Mouse (Mus musculus): Measurements from ENCODE around the gene Add2. TPM values are rescaled to one million over a fixed set of nuclear protein-coding genes. Genes with fewer than 3 reads are reported as not detected.

Gene Add2
- polyA plus RNA-seq, 1 experiment from 2014 or later: 7.4 TPM

DNA sequence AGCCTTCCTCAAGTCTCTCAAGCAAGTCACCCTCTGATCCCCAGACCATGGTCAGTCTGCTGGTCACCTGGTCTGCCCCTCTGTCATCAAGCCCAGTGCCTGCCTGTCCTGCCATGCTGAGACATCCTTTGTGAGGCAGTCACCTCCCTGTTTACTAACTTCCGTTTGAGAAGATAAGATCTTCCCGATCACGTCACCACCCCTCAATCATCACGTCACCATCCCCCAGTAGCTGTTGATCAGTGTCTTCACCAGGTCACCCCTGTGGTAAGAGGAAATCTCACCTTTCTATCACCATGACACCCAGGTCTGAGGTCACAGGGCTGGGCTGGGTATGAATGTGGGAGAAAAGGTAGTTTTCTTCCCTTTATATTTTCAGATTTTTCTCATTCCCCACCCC lies 120.0 kb downstream of the Add2 start:
- ATAC-seq (replicated peaks; ENCODE audit: low FRiP score, low TSS enrichment, low read depth): no peak
- Histone ChIP-seq H3K27ac (ENCODE audit: low read depth) (no peak overlapping the region), H3K36me3 (ENCODE audit: control insufficient read depth, insufficient read depth, low read length) (no peaks in the 10 kb centered on the region), H3K9me3 (ENCODE audit: control insufficient read depth, low read length) (no peaks in the 10 kb centered on the region), H3K9ac (ENCODE audit: low read length) (no peak overlapping the region), H3K4me2 (ENCODE audit: low read length) (no peak overlapping the region), H3K4me3 (ENCODE audit: low read depth, low read length) (no peak overlapping the region), H3K27me3 (replicated peaks; ENCODE audit: control insufficient read depth, insufficient read depth, low read length) (no peaks in the 10 kb centered on the region), H3K4me1 (replicated peaks; ENCODE audit: control insufficient read depth, insufficient read depth, low read length) (no peaks in the 10 kb centered on the region)
- DNase-seq (ENCODE audit: low spot score): peak; percentile 28
- 39% methylated on average over 4 of the region's 4 CpGs for WGBS

- Histone ChIP-seq H3K9ac (ENCODE audit: low read length) (no peak overlapping the region), H3K4me1 (replicated peaks; ENCODE audit: control insufficient read depth, insufficient read depth, low read length) (no peaks in the 10 kb centered on the region), H3K36me3 (ENCODE audit: control insufficient read depth, insufficient read depth, low read length) (no peaks in the 10 kb centered on the region), H3K9me3 (ENCODE audit: control insufficient read depth, low read length) (no peaks in the 10 kb centered on the region), H3K4me3 (ENCODE audit: low read depth, low read length) (no peak overlapping the region), H3K27ac (ENCODE audit: low read depth) (no peak overlapping the region), H3K4me2 (ENCODE audit: low read length) (no peak overlapping the region), H3K27me3 (replicated peaks; ENCODE audit: control insufficient read depth, insufficient read depth, low read length) (no peaks in the 10 kb centered on the region)
- ATAC-seq (replicated peaks; ENCODE audit: low FRiP score, low TSS enrichment, low read depth) (no peak), DNase-seq (ENCODE audit: low spot score) (peak; percentile 35)
- 37% methylated on average over 4 of the region's 4 CpGs for WGBS
These were observed 120.5 kb downstream of the Add2 start for GRCm38 (mm10) chr6:86149001-86149400.

- Histone ChIP-seq H3K4me3 (ENCODE audit: low read depth, low read length) (no peak overlapping the region), H3K27ac (ENCODE audit: low read depth) (no peak overlapping the region), H3K27me3 (replicated peaks; ENCODE audit: control insufficient read depth, insufficient read depth, low read length) (no peaks in the 10 kb centered on the region), H3K4me2 (ENCODE audit: low read length) (no peak overlapping the region), H3K9me3 (ENCODE audit: control insufficient read depth, low read length) (no peaks in the 10 kb centered on the region), H3K36me3 (ENCODE audit: control insufficient read depth, insufficient read depth, low read length) (no peaks in the 10 kb centered on the region), H3K9ac (ENCODE audit: low read length) (no peak overlapping the region), H3K4me1 (replicated peaks; ENCODE audit: control insufficient read depth, insufficient read depth, low read length) (no peaks in the 10 kb centered on the region)
- DNase-seq (ENCODE audit: low spot score): no peak
- no peak for ATAC-seq (replicated peaks; ENCODE audit: low FRiP score, low TSS enrichment, low read depth)
- WGBS: 92% methylated on average over 7 of the region's 7 CpGs
These were observed 124.2 kb downstream of the Add2 start for GRCm38 (mm10) chr6:86152676-86153075.

- no peak for DNase-seq (ENCODE audit: low spot score)
- ATAC-seq (replicated peaks; ENCODE audit: low FRiP score, low TSS enrichment, low read depth): no peak
- Histone ChIP-seq H3K4me2 (ENCODE audit: low read length) (no peak overlapping the region), H3K27ac (ENCODE audit: low read depth) (no peak overlapping the region), H3K27me3 (replicated peaks; ENCODE audit: control insufficient read depth, insufficient read depth, low read length) (no peaks in the 10 kb centered on the region), H3K9me3 (ENCODE audit: control insufficient read depth, low read length) (no peaks in the 10 kb centered on the region), H3K9ac (ENCODE audit: low read length) (no peak overlapping the region), H3K36me3 (ENCODE audit: control insufficient read depth, insufficient read depth, low read length) (no peaks in the 10 kb centered on the region), H3K4me1 (replicated peaks; ENCODE audit: control insufficient read depth, insufficient read depth, low read length) (no peaks in the 10 kb centered on the region), H3K4me3 (ENCODE audit: low read depth, low read length) (no peak overlapping the region)
- WGBS: 72% methylated on average over 8 of the region's 8 CpGs
These were observed 125.0 kb downstream of the Add2 start for GRCm38 (mm10) chr6:86153436-86153990.

DNA sequence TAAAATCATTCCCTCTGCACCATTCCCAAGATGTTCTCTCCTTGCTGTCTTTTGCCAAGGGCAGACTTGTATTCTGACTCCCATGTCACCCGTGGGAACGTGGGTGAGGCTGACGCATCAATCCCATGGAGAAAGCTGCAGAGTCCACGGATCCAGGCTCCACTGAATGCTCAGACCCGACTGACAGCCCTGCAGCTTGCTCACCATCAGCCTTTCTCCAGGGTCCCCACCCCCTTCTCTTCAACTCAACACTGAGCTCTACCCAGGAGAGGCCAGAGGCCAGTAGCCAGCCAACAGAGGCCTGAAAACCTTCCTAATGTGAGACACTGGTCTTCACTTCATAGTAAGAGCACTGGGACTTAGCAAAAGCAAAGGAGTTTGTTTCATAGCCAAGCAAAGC lies 125.5 kb downstream of the Add2 start:
- ATAC-seq (replicated peaks; ENCODE audit: low FRiP score, low TSS enrichment, low read depth) (no peak), DNase-seq (ENCODE audit: low spot score) (peak; percentile 41)
- H3K4me3 ChIP-seq (ENCODE audit: low read depth, low read length): no peak overlapping the region
- no peak overlapping the region for H3K4me2 ChIP-seq (ENCODE audit: low read length)
- no peaks in the 10 kb centered on the region for H3K4me1 ChIP-seq (replicated peaks; ENCODE audit: control insufficient read depth, insufficient read depth, low read length)
- no peak overlapping the region for H3K9ac ChIP-seq (ENCODE audit: low read length)
- no peak overlapping the region for H3K27ac ChIP-seq (ENCODE audit: low read depth)
- H3K27me3 ChIP-seq (replicated peaks; ENCODE audit: control insufficient read depth, insufficient read depth, low read length): no peaks in the 10 kb centered on the region
- no peaks in the 10 kb centered on the region for H3K36me3 ChIP-seq (ENCODE audit: control insufficient read depth, insufficient read depth, low read length)
- 69% methylated on average over 5 of the region's 5 CpGs for WGBS
- no peaks in the 10 kb centered on the region for H3K9me3 ChIP-seq (ENCODE audit: control insufficient read depth, low read length)

DNA sequence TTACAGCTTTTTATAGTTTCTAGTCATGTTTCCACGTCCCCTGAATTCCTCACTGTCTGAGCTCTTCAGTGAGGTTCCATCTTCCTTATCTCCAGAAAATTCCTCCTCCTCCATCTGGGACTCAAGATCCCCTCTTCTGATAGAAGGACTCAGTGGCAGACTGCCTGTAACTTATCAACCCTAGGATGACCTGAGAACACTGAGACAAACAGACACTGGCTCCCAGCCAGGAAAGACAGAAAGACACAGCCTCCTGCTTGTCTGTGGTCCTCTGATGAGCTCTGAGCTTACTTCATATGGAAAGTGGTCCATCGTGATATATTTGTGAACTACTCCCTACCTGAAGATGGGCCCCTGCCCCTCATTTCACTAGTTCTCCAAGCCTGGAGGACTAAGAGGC lies 126.0 kb downstream of the Add2 start:
- no peaks in the 10 kb centered on the region for H3K9me3 ChIP-seq (ENCODE audit: control insufficient read depth, low read length)
- no peaks in the 10 kb centered on the region for H3K4me1 ChIP-seq (replicated peaks; ENCODE audit: control insufficient read depth, insufficient read depth, low read length)
- DNase-seq (ENCODE audit: low spot score) (peak; percentile 36), ATAC-seq (replicated peaks; ENCODE audit: low FRiP score, low TSS enrichment, low read depth) (no peak)
- no peaks in the 10 kb centered on the region for H3K36me3 ChIP-seq (ENCODE audit: control insufficient read depth, insufficient read depth, low read length)
- no peak overlapping the region for H3K4me3 ChIP-seq (ENCODE audit: low read depth, low read length)
- H3K27me3 ChIP-seq (replicated peaks; ENCODE audit: control insufficient read depth, insufficient read depth, low read length): no peaks in the 10 kb centered on the region
- no peak overlapping the region for H3K9ac ChIP-seq (ENCODE audit: low read length)
- H3K27ac ChIP-seq (ENCODE audit: low read depth): no peak overlapping the region
- WGBS: 45% methylated on average over 2 of the region's 2 CpGs
- no peak overlapping the region for H3K4me2 ChIP-seq (ENCODE audit: low read length)

GRCm38 (mm10) chr6:86157253-86158234 lies 129.1 kb downstream of the Add2 start:
- Histone ChIP-seq H3K27me3 (replicated peaks; ENCODE audit: control insufficient read depth, insufficient read depth, low read length) (no peaks in the 10 kb centered on the region), H3K27ac (ENCODE audit: low read depth) (no peak overlapping the region), H3K4me2 (ENCODE audit: low read length) (no peak overlapping the region), H3K36me3 (ENCODE audit: control insufficient read depth, insufficient read depth, low read length) (no peaks in the 10 kb centered on the region), H3K4me3 (ENCODE audit: low read depth, low read length) (no peak overlapping the region), H3K4me1 (replicated peaks; ENCODE audit: control insufficient read depth, insufficient read depth, low read length) (no peaks in the 10 kb centered on the region), H3K9ac (ENCODE audit: low read length) (no peak overlapping the region), H3K9me3 (ENCODE audit: control insufficient read depth, low read length) (no peaks in the 10 kb centered on the region)
- 60% methylated on average over 17 of the region's 17 CpGs for WGBS
- peak; percentile 54 for DNase-seq (ENCODE audit: low spot score)
- no peak for ATAC-seq (replicated peaks; ENCODE audit: low FRiP score, low TSS enrichment, low read depth)

DNA sequence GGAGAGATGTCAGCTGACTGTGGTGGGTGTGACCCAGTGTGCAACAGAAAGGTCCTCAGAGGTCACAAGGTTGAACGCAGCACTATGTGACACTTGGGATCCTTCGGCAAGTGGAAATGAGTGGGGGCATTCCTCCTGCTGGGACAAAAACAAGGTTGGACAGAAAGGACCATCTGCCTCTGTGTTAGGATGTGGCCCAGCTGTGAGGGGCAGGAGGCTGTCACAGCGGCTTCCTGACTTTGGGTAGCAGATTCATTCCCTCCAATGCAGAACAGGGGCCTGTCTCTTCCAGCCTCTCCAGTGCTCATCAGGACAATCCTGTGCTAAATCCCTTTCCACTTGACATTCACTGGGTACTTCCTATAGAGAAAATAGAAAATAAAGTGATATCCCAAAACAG lies 132.4 kb downstream of the Add2 start:
- 56% methylated on average over 3 of the region's 3 CpGs for WGBS
- H3K9me3 ChIP-seq (ENCODE audit: control insufficient read depth, low read length): no peaks in the 10 kb centered on the region
- H3K36me3 ChIP-seq (ENCODE audit: control insufficient read depth, insufficient read depth, low read length): no peaks in the 10 kb centered on the region
- H3K4me1 ChIP-seq (replicated peaks; ENCODE audit: control insufficient read depth, insufficient read depth, low read length): no peaks in the 10 kb centered on the region
- no peak overlapping the region for H3K9ac ChIP-seq (ENCODE audit: low read length)
- H3K4me2 ChIP-seq (ENCODE audit: low read length): no peak overlapping the region
- DNase-seq (ENCODE audit: low spot score) (no peak), ATAC-seq (replicated peaks; ENCODE audit: low FRiP score, low TSS enrichment, low read depth) (no peak)
- no peaks in the 10 kb centered on the region for H3K27me3 ChIP-seq (replicated peaks; ENCODE audit: control insufficient read depth, insufficient read depth, low read length)
- H3K4me3 ChIP-seq (ENCODE audit: low read depth, low read length): no peak overlapping the region
- no peak overlapping the region for H3K27ac ChIP-seq (ENCODE audit: low read depth)
